ENCODE assay signal across 8 mouse cellular contexts in genomic region chr3:89730350-89731331, GRCm38 (mm10). TPM values are rescaled to one million over a fixed set of nuclear protein-coding genes. Genes with fewer than 3 reads are reported as not detected.
DNase-seq lines count a peak whose midpoint lies in the region; ATAC-seq and TF ChIP-seq lines count a peak whose summit lies in the region.

No protein-coding gene starts in this region.

- peak overlapping the region; percentile 86 for H3K4me2 ChIP-seq in embryonic facial prominence, embryonic 12.5 days (replicated peaks)
- H3K4me2 ChIP-seq in liver, embryonic 12.5 days = peak overlapping the region; percentile 84
- H3K4me2 ChIP-seq in myocyte (ENCODE audit: low read depth) = peak overlapping the region; percentile 95
- H3K4me2 ChIP-seq in stomach, embryonic 14.5 days (replicated peaks; ENCODE audit: low read depth, low read length) = peak overlapping the region; percentile 82

- peak; percentile 11 for TF ChIP-seq POLR2A in myocyte (IDR thresholded peaks at IDR 0.05; ENCODE audit: insufficient read length, low read depth)

- no peak for TF ChIP-seq CTCF in C2C12 (IDR thresholded peaks at IDR 0.05; ENCODE audit: control insufficient read depth, insufficient read depth, insufficient read length)

- 4% methylated on average over 32 of the region's 32 CpGs for WGBS in embryonic facial prominence, embryonic 12.5 days
- WGBS in liver, embryonic 12.5 days (ENCODE audit: insufficient replicate concordance) = 1% methylated on average over 32 of the region's 32 CpGs
- WGBS in stomach, embryonic 14.5 days = 2% methylated on average over 32 of the region's 32 CpGs

- DNase-seq in adrenal gland, postnatal 25 days = peak; percentile 85
- DNase-seq in heart, adult 18-20 months = peak; percentile 90 to 95
- peak; percentile 91 for DNase-seq in kidney, adult 18-20 months

- H3K9me3 ChIP-seq in embryonic facial prominence, embryonic 12.5 days = no peaks in the 10 kb centered on the region
- no peaks in the 10 kb centered on the region for H3K9me3 ChIP-seq in liver, embryonic 12.5 days (replicated peaks)
- no peaks in the 10 kb centered on the region for H3K9me3 ChIP-seq in stomach, embryonic 14.5 days (ENCODE audit: control insufficient read depth, low read depth, low read length)

- H3ac ChIP-seq in C2C12 (ENCODE audit: control insufficient read depth, insufficient read length, low read depth) (peak overlapping the region; percentile 79), myocyte (ENCODE audit: control insufficient read depth, insufficient read length) (no peak overlapping the region)

- H3K36me3 ChIP-seq in C2C12 (ENCODE audit: control insufficient read depth, insufficient read depth) (no peaks in the 10 kb centered on the region), myocyte (ENCODE audit: control insufficient read depth, insufficient read depth) (no peaks in the 10 kb centered on the region)
- H3K36me3 ChIP-seq in embryonic facial prominence, embryonic 12.5 days = peaks cover 3% of the 10 kb centered on the region; the same call in 1 of the 2 replicates
- peaks cover 14% of the 10 kb centered on the region for H3K36me3 ChIP-seq in liver, embryonic 12.5 days
- H3K36me3 ChIP-seq in stomach, embryonic 14.5 days (ENCODE audit: control insufficient read depth, insufficient read depth, low read length) = no peaks in the 10 kb centered on the region

- H3K27me3 ChIP-seq in C2C12 (ENCODE audit: control insufficient read depth, insufficient read depth, insufficient read length) (no peaks in the 10 kb centered on the region), myocyte (ENCODE audit: control insufficient read depth, insufficient read depth, insufficient read length) (no peaks in the 10 kb centered on the region)
- H3K27me3 ChIP-seq in embryonic facial prominence, embryonic 12.5 days = no peaks in the 10 kb centered on the region
- H3K27me3 ChIP-seq in liver, embryonic 12.5 days (replicated peaks) = no peaks in the 10 kb centered on the region
- no peaks in the 10 kb centered on the region for H3K27me3 ChIP-seq in stomach, embryonic 14.5 days (ENCODE audit: control insufficient read depth, insufficient read depth, low read length)

- H3K79me3 ChIP-seq in C2C12 (ENCODE audit: low read depth) = peaks cover 16% of the 10 kb centered on the region

- H3K4me1 ChIP-seq in embryonic facial prominence, embryonic 12.5 days = peaks cover 4% of the 10 kb centered on the region; the same call in 1 of the 2 replicates
- H3K4me1 ChIP-seq in liver, embryonic 12.5 days = peaks cover 42% of the 10 kb centered on the region
- peaks cover 11% of the 10 kb centered on the region; the same call in 1 of the 2 replicates for H3K4me1 ChIP-seq in stomach, embryonic 14.5 days (ENCODE audit: control insufficient read depth, insufficient read depth, low read length)

- H3K4me3 ChIP-seq in C2C12 (ENCODE audit: insufficient read depth, poor library complexity, severe bottlenecking) (peak overlapping the region; percentile 52), myocyte (peak overlapping the region; percentile 46)
- H3K4me3 ChIP-seq in embryonic facial prominence, embryonic 12.5 days = peak overlapping the region; percentile 61
- H3K4me3 ChIP-seq in liver, embryonic 12.5 days = peak overlapping the region; percentile 84
- peak overlapping the region; percentile 65 for H3K4me3 ChIP-seq in stomach, embryonic 14.5 days (ENCODE audit: low read depth, low read length)

- H3K9ac ChIP-seq in embryonic facial prominence, embryonic 12.5 days = peak overlapping the region; percentile 60
- peak overlapping the region; percentile 90 for H3K9ac ChIP-seq in liver, embryonic 12.5 days
- H3K9ac ChIP-seq in stomach, embryonic 14.5 days (replicated peaks; ENCODE audit: low read depth, low read length) = peak overlapping the region; percentile 55

- H3K27ac ChIP-seq in embryonic facial prominence, embryonic 12.5 days = peak overlapping the region; percentile 42; the same call in 1 of the 2 replicates
- H3K27ac ChIP-seq in liver, embryonic 12.5 days = peak overlapping the region; percentile 84
- 0 out of 2 replicates have a peak overlapping the region, but pooled peaks have one; percentile 18 for H3K27ac ChIP-seq in stomach, embryonic 14.5 days (ENCODE audit: low read length)

- ATAC-seq in embryonic facial prominence, embryonic 12.5 days (ENCODE audit: insufficient number of reproducible peaks, insufficient read depth, low FRiP score, low TSS enrichment) = peak; percentile 88; the same call in 1 of the 2 replicates
- ATAC-seq in liver, embryonic 12.5 days = peak; percentile 97
- peak; percentile 92 for ATAC-seq in stomach, embryonic 14.5 days (ENCODE audit: insufficient number of reproducible peaks, insufficient read depth, low FRiP score, low read depth)

- peaks cover 76% of the 10 kb centered on the region for H3K79me2 ChIP-seq in C2C12 (ENCODE audit: control insufficient read depth, insufficient read depth)
- H3K79me2 ChIP-seq in myocyte (ENCODE audit: control insufficient read depth, insufficient read depth) = peaks cover 48% of the 10 kb centered on the region

TF ChIP-seq in C2C12, 6 proteins besides CTCF, POLR2A, EP300 and RAD21:
- TF ChIP-seq MYOD1 (IDR thresholded peaks at IDR 0.05; ENCODE audit: control insufficient read depth, insufficient read length, low read depth) = no peak
- TF ChIP-seq MYOG (IDR thresholded peaks at IDR 0.05; ENCODE audit: control insufficient read depth, extremely low read depth, insufficient read length) = no peak
- TF ChIP-seq MAX (IDR thresholded peaks at IDR 0.05) = no peak
- TF ChIP-seq FOSL1 (IDR thresholded peaks at IDR 0.05; ENCODE audit: insufficient read depth, low read length, poor library complexity, severe bottlenecking) = no peak
- TF ChIP-seq USF1 (IDR thresholded peaks at IDR 0.05; ENCODE audit: low read depth) = no peak
- TF ChIP-seq CEBPB (IDR thresholded peaks at IDR 0.05; ENCODE audit: low read depth) = no peak

TF ChIP-seq in myocyte, 11 proteins besides CTCF, POLR2A, EP300 and RAD21:
- TF ChIP-seq SRF (IDR thresholded peaks at IDR 0.05; ENCODE audit: control insufficient read depth, insufficient read length, low read depth) (no peak), MAX (IDR thresholded peaks at IDR 0.05; ENCODE audit: low read depth) (no peak), E2F4 (IDR thresholded peaks at IDR 0.05; ENCODE audit: insufficient read depth) (no peak), MYOD1 (IDR thresholded peaks at IDR 0.05; ENCODE audit: control insufficient read depth in 1 of 3, insufficient read length in 2 of 3, low read depth in 2 of 3) (no peak), REST (IDR thresholded peaks at IDR 0.05; ENCODE audit: insufficient read depth, insufficient read length) (no peak)

RNA-seq across cellular contexts. Expression of gene Adar, which starts 15.8 kb away (rescaled TPM):
- polyA plus RNA-seq in C2C12 (2012; fragmentation: generic; extraction: Trizol) (10.1 TPM), myocyte (2012; fragmentation: generic; extraction: Trizol) (12.5 TPM)
- 27.1 and 40.4 TPM in 2 replicates for total RNA-seq in adrenal gland, postnatal 25 days (2021)
- 15.0 and 15.1 TPM in 2 replicates for polyA plus RNA-seq in embryonic facial prominence, embryonic 12.5 days (2016; fragmentation: Nextera tagmentation; extraction: Ambion mirVana)
- 10 to 100 TPM; 10.2 to 11.0 TPM for total RNA-seq in heart, adult 18-20 months (2021)
- polyA plus RNA-seq in liver, embryonic 12.5 days (2016; fragmentation: Nextera tagmentation; extraction: Ambion mirVana) = 9.9 and 10.4 TPM in 2 replicates
- 15.3 and 16.6 TPM in 2 replicates for polyA plus RNA-seq in stomach, embryonic 14.5 days (2014; fragmentation: Nextera tagmentation; extraction: Ambion mirVana)

RNA-seq across cellular contexts. Expression of gene Chrnb2, which starts 33.8 kb away (rescaled TPM):
- polyA plus RNA-seq in C2C12 (2012; fragmentation: generic; extraction: Trizol) (0.21 TPM), myocyte (2012; fragmentation: generic; extraction: Trizol) (0.42 TPM)
- total RNA-seq in adrenal gland, postnatal 25 days (2021) = 3.3 and 4.8 TPM in 2 replicates
- polyA plus RNA-seq in embryonic facial prominence, embryonic 12.5 days (2016; fragmentation: Nextera tagmentation; extraction: Ambion mirVana) = 3.2 and 4.3 TPM in 2 replicates
- total RNA-seq in heart, adult 18-20 months (2021) = under 1 TPM in 1 of 2 experiments, not detected in 1; 0.18 TPM
- polyA plus RNA-seq in liver, embryonic 12.5 days (2016; fragmentation: Nextera tagmentation; extraction: Ambion mirVana) = 0.26 and 0.31 TPM in 2 replicates
- polyA plus RNA-seq in stomach, embryonic 14.5 days (2014; fragmentation: Nextera tagmentation; extraction: Ambion mirVana) = 1.9 and 2.5 TPM in 2 replicates

RNA-seq across cellular contexts. Expression of gene Ube2q1, which starts 42.8 kb away (rescaled TPM):
- polyA plus RNA-seq in C2C12 (2012; fragmentation: generic; extraction: Trizol) (49.2 TPM), myocyte (2012; fragmentation: generic; extraction: Trizol) (39.8 TPM)
- total RNA-seq in adrenal gland, postnatal 25 days (2021) = 60.7 and 76.1 TPM in 2 replicates
- polyA plus RNA-seq in embryonic facial prominence, embryonic 12.5 days (2016; fragmentation: Nextera tagmentation; extraction: Ambion mirVana) = 17.5 and 18.0 TPM in 2 replicates
- total RNA-seq in heart, adult 18-20 months (2021) = 10 to 100 TPM; 25.9 to 26.1 TPM
- 8.4 and 9.7 TPM in 2 replicates for polyA plus RNA-seq in liver, embryonic 12.5 days (2016; fragmentation: Nextera tagmentation; extraction: Ambion mirVana)
- polyA plus RNA-seq in stomach, embryonic 14.5 days (2014; fragmentation: Nextera tagmentation; extraction: Ambion mirVana) = 21.8 and 22.0 TPM in 2 replicates

Comparison
In these comparisons a context has a peak if more than half of its experiments do, and no peak if none do; other contexts are left out.
1. Peak in every context shown above with its lines: DNase-seq, ATAC-seq, H3K4me3 ChIP-seq and H3K27ac ChIP-seq.
2. H3K27ac ChIP-seq: peak in every context shown above with its lines; median percentile 84 in liver, embryonic 12.5 days; 42 in embryonic facial prominence, embryonic 12.5 days; 18 in stomach, embryonic 14.5 days.